Mouse (Mus musculus) CH12.LX (cell line): ENCODE results near the gene Sned1.

ENCODE experiments used
- BHLHE40 ChIP-seq: IDR thresholded peaks from 2 replicates; pipeline ENCODE4 v1.6.1; 2011; ENCODE audit warnings: mild to moderate bottlenecking, low read depth, low read length, improper control_type of control experiment
- CTCF ChIP-seq, 2 experiments: IDR thresholded peaks in 1 of 2; conservative IDR thresholded peaks in 1 of 2; 2 replicates each; pipeline ENCODE4 v1.5.1; 2011 to 2012; ENCODE audit warnings: low read depth in 2 of 2, low read length in 2 of 2, improper control_type of control experiment in 1 of 2, inconsistent platforms in 1 of 2, mild to moderate bottlenecking in 1 of 2, moderate library complexity in 1 of 2
- E2F4 ChIP-seq: IDR thresholded peaks from 2 replicates; pipeline ENCODE4 v1.6.1; 2011; ENCODE audit warnings: low read depth, low read length, improper control_type of control experiment; ENCODE audit not compliant: insufficient replicate concordance
- EP300 ChIP-seq: IDR thresholded peaks from 2 replicates; pipeline ENCODE4 v1.6.1; 2011; ENCODE audit warnings: low read length, improper control_type of control experiment
- MAFK ChIP-seq: IDR thresholded peaks from 2 replicates; pipeline ENCODE4 v1.6.1; 2011; ENCODE audit warnings: low read length, improper control_type of control experiment; ENCODE audit not compliant: insufficient replicate concordance
- MAX ChIP-seq: IDR thresholded peaks from 2 replicates; pipeline ENCODE4 v1.6.1; 2011; ENCODE audit warnings: low read length, improper control_type of control experiment
- MAZ ChIP-seq: IDR thresholded peaks from 2 replicates; pipeline ENCODE4 v1.6.1; 2012; ENCODE audit warnings: low read depth, mild to moderate bottlenecking, inconsistent platforms, low read length, improper control_type of control experiment, moderate library complexity
- MXI1 ChIP-seq: IDR thresholded peaks from 2 replicates; pipeline ENCODE4 v1.6.1; 2011; ENCODE audit warnings: mild to moderate bottlenecking, low read depth, low read length, improper control_type of control experiment
- MYC ChIP-seq: IDR thresholded peaks from 2 replicates; pipeline ENCODE4 v1.6.1; 2011; ENCODE audit warnings: low read depth, mild to moderate bottlenecking, improper control_type of control experiment, low read length
- POLR2A ChIP-seq: IDR thresholded peaks from 2 replicates; pipeline ENCODE4 v1.6.1; 2011; ENCODE audit warnings: low read depth, mild to moderate bottlenecking, improper control_type of control experiment, low read length
- TBP ChIP-seq: conservative IDR thresholded peaks from 2 replicates; pipeline ENCODE4 v1.6.1; 2011; ENCODE audit warnings: low read depth, low read length, improper control_type of control experiment
- UBTF ChIP-seq: IDR thresholded peaks from 2 replicates; pipeline ENCODE4 v1.6.1; 2012; ENCODE audit warnings: low read depth, mild to moderate bottlenecking, inconsistent platforms, low read length, improper control_type of control experiment, moderate library complexity
- ZKSCAN1 ChIP-seq: IDR thresholded peaks from 2 replicates; pipeline ENCODE4 v1.6.1; 2012; ENCODE audit warnings: low read depth, inconsistent platforms, low read length, improper control_type of control experiment, borderline replicate concordance

GRCm38 (mm10) chr1:93343504-93344047 lies 107.9 kb downstream of the Sned1 start:
- TF ChIP-seq TBP (peak; percentile 80; the same call in 1 of the 2 replicates), MAFK (no peak), POLR2A (peak; percentile 86), EP300 (no peak), MAZ (no peak), MAX (peak; percentile 59; the same call in 1 of the 2 replicates), CTCF (conservative IDR thresholded peaks at IDR 0.05 in 1 of 2, IDR thresholded peaks at IDR 0.05 in 1 of 2; ENCODE audit: low read depth in 2 of 2, low read length in 2 of 2) (peak in 1 of 2 experiments; percentile 42; a peak in 2 of 4 replicates), E2F4 (0 out of 2 replicates have a peak, but pooled peaks have one; percentile 66), MYC (0 out of 2 replicates have a peak, but pooled peaks have one; percentile 24), MXI1 (no peak; the same call in 1 of the 2 replicates), ZKSCAN1 (no peak), BHLHE40 (no peak), UBTF (0 out of 2 replicates have a peak, but pooled peaks have one; percentile 59)
